Mouse (Mus musculus) right cerebral cortex, adult 18-20 months (tissue): ENCODE measurements at regions not wholly inside any gene's neighbourhood (a gene's known extent, or its start where the extent isn't known, plus 50 kb on each side); places are given as distances from the start of the nearest gene placed in this dataset.

Experiments used
- DNase-seq: peaks from one replicate; pipeline ENCODE4 v3.0.0; 2022; ENCODE audit warnings: mixed read lengths

- DNase-seq = peak; percentile 47
Measured at GRCm38 (mm10) chr8:86159074-86159783, 318.5 kb downstream of the Phkb start.

- DNase-seq = no peak
Measured at GRCm38 (mm10) chr8:86147586-86147985, 306.8 kb downstream of the Phkb start.

DNA sequence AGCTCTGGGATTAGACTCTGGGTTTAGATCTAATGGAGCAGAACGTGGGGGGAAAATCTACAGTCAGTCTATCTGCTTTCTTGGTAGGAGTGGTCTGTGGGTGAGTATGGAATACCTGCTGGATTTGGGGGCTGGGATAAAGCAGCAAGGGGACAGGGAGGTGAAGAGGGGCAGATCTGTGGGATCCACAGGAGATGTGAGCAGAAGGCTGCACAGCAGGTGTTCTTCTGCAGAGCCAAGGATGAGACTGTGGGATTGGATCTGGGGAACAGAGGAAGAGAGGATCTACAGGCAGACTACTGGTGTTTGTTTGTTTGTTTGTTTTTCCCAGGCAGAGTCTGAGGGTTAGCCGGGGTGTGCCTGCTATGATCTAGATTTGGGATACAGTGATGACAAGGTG is 284.5 kb downstream of the Phkb start:
- DNase-seq = no peak

- DNase-seq = no peak
Measured at GRCm38 (mm10) chr8:86124655-86125054, 283.9 kb downstream of the Phkb start.
